Mouse (Mus musculus) small intestine, adult 2 months (tissue): ENCODE measurements at regions not wholly inside any gene's neighbourhood (a gene's known extent, or its start where the extent isn't known, plus 50 kb on each side); places are given as distances from the start of the nearest gene placed in this dataset.
"Not testable (repeated sequence)": the region's sequence is repeated elsewhere in the genome, so short reads cannot be mapped to it uniquely, and the experiment has no call there.

Experiments
- H3K27ac ChIP-seq: fragments of 200-500 bp; 2 replicates; pipeline ENCODE4 v1.5.1; 2012; ENCODE audit warnings: low read depth, low read length, control low read depth, inconsistent platforms; ENCODE audit not compliant: insufficient read depth
- H3K27me3 ChIP-seq: fragments of 200-500 bp; 2 replicates; pipeline ENCODE4 v1.6.1; 2012; ENCODE audit warnings: mild to moderate bottlenecking, moderate library complexity, low read length, inconsistent platforms; ENCODE audit not compliant: control insufficient read depth, insufficient read depth
- H3K36me3 ChIP-seq: fragments of 200-500 bp; 2 replicates; pipeline ENCODE4 v1.6.1; 2012; ENCODE audit warnings: mild to moderate bottlenecking, low read length, control low read depth, inconsistent platforms; ENCODE audit not compliant: control insufficient read depth, insufficient read depth
- H3K4me1 ChIP-seq: fragments of 200-500 bp; 2 replicates; pipeline ENCODE4 v1.6.1; 2012; ENCODE audit warnings: low read length, inconsistent platforms, mixed read lengths; ENCODE audit not compliant: control insufficient read depth, insufficient read depth, insufficient read length
- H3K4me3 ChIP-seq: fragments of 200-500 bp; 2 replicates; pipeline ENCODE4 v1.5.1; 2012; ENCODE audit warnings: low read depth, mild to moderate bottlenecking, control low read depth, inconsistent platforms, low read length, moderate library complexity
- CTCF ChIP-seq: fragments of 200-500 bp; IDR thresholded peaks from 2 replicates; pipeline ENCODE4 v1.5.1; 2012; ENCODE audit warnings: low read depth, mild to moderate bottlenecking, control low read depth, inconsistent platforms, low read length, moderate library complexity, mixed read lengths; ENCODE audit not compliant: insufficient replicate concordance, insufficient read length; ENCODE audit errors: extremely low read depth
- POLR2A ChIP-seq: fragments of 200-500 bp; IDR thresholded peaks from 2 replicates; pipeline ENCODE4 v1.6.1; 2012; ENCODE audit warnings: low read depth, mild to moderate bottlenecking, control low read depth, inconsistent platforms, low read length, moderate library complexity
- WGBS: fragments of 180-500 bp; shearing (Covaris S2); methylation state at CpG from one replicate; pipeline ENCODE4 v1.1.7; 2018; 5-methylcytosine and 5-hydroxymethylcytosine counted together

GRCm38 (mm10) chr19:27099921-27100320 lies 116.4 kb upstream of the Vldlr start:
- 92% methylated on average over 1 of the region's 1 CpGs for WGBS

GRCm38 (mm10) chr19:27110437-27110836 lies 105.8 kb upstream of the Vldlr start:
- TF ChIP-seq CTCF (no peak), POLR2A (no peak)
- 77% methylated on average over 2 of the region's 2 CpGs for WGBS
- H3K27ac ChIP-seq: no peak overlapping the region
- H3K27me3 ChIP-seq: no peaks in the 10 kb centered on the region
- no peak overlapping the region for H3K4me3 ChIP-seq
- H3K36me3 ChIP-seq: no peaks in the 10 kb centered on the region
- no peaks in the 10 kb centered on the region for H3K4me1 ChIP-seq

More at GRCm38 (mm10) chr19:27099921-27100320, 116.4 kb upstream of the Vldlr start:
- H3K4me1 ChIP-seq: no peaks in the 10 kb centered on the region
- H3K36me3 ChIP-seq: no peaks in the 10 kb centered on the region
- TF ChIP-seq CTCF (no peak), POLR2A (no peak)
- H3K27me3 ChIP-seq: no peaks in the 10 kb centered on the region
- no peak overlapping the region for H3K27ac ChIP-seq
- no peak overlapping the region for H3K4me3 ChIP-seq

GRCm38 (mm10) chr19:27120876-27121275 lies 95.4 kb upstream of the Vldlr start:
- WGBS: 65% methylated on average over 5 of the region's 5 CpGs
- no peaks in the 10 kb centered on the region for H3K36me3 ChIP-seq
- TF ChIP-seq POLR2A (no peak), CTCF (no peak)
- H3K27ac ChIP-seq: no peak overlapping the region
- no peaks in the 10 kb centered on the region for H3K4me1 ChIP-seq
- H3K27me3 ChIP-seq: no peaks in the 10 kb centered on the region
- no peak overlapping the region for H3K4me3 ChIP-seq

GRCm38 (mm10) chr19:27122348-27122747 lies 93.9 kb upstream of the Vldlr start:
- Histone ChIP-seq H3K27ac (no peak overlapping the region), H3K4me3 (no peak overlapping the region), H3K27me3 (no peaks in the 10 kb centered on the region), H3K36me3 (no peaks in the 10 kb centered on the region), H3K4me1 (no peaks in the 10 kb centered on the region)
- 84% methylated on average over 5 of the region's 5 CpGs for WGBS
- no peak for TF ChIP-seq CTCF
- TF ChIP-seq POLR2A: no peak

- TF ChIP-seq POLR2A: no peak
- no peak for TF ChIP-seq CTCF
- Histone ChIP-seq H3K27me3 (no peaks in the 10 kb centered on the region), H3K27ac (no peak overlapping the region), H3K36me3 (no peaks in the 10 kb centered on the region), H3K4me3 (no peak overlapping the region), H3K4me1 (no peaks in the 10 kb centered on the region)
- WGBS: 74% methylated on average over 8 of the region's 8 CpGs
Observed at GRCm38 (mm10) chr19:27123334-27123733, 93.0 kb upstream of the Vldlr start.

- TF ChIP-seq POLR2A: no peak
- peak; percentile 32; the same call in 1 of the 2 replicates for TF ChIP-seq CTCF
- H3K36me3 ChIP-seq: no peaks in the 10 kb centered on the region
- H3K27ac ChIP-seq: no peak overlapping the region
- WGBS: 48% methylated on average over 11 of the region's 11 CpGs
- no peaks in the 10 kb centered on the region for H3K4me1 ChIP-seq
- no peaks in the 10 kb centered on the region for H3K27me3 ChIP-seq
- H3K4me3 ChIP-seq: no peak overlapping the region
Observed at GRCm38 (mm10) chr19:27123806-27124469, 92.3 kb upstream of the Vldlr start.

- not testable (repeated sequence) for H3K27ac ChIP-seq, H3K36me3 ChIP-seq, H3K4me1 ChIP-seq, H3K4me3 ChIP-seq, H3K27me3 ChIP-seq
- WGBS: 89% methylated on average over 4 of the region's 4 CpGs
Observed at GRCm38 (mm10) chr19:27128501-27128900, 87.8 kb upstream of the Vldlr start.

GRCm38 (mm10) chr19:27134360-27134759 lies 81.9 kb upstream of the Vldlr start:
- H3K27ac ChIP-seq: no peak overlapping the region

More at GRCm38 (mm10) chr19:27134360-27134759, 81.9 kb upstream of the Vldlr start:
- no peaks in the 10 kb centered on the region for H3K4me1 ChIP-seq
- no peaks in the 10 kb centered on the region for H3K36me3 ChIP-seq
- TF ChIP-seq CTCF: no peak
- TF ChIP-seq POLR2A: no peak
- H3K4me3 ChIP-seq: no peak overlapping the region
- WGBS: 72% methylated on average over 5 of the region's 5 CpGs
- no peaks in the 10 kb centered on the region for H3K27me3 ChIP-seq
